Mouse (Mus musculus) left cerebral cortex, postnatal 25 days (tissue): ENCODE results near the gene Stip1. TPM values are rescaled to one million over a fixed set of nuclear protein-coding genes. Genes with fewer than 3 reads are reported as not detected.
"Not testable (repeated sequence)": the region's sequence is repeated elsewhere in the genome, so short reads cannot be mapped to it uniquely, and the experiment has no call there.

ENCODE experiments used
- DNase-seq, 2 experiments: peaks; one replicate each; pipeline ENCODE4 v3.0.0; 2022; ENCODE audit warnings: low spot score in 2 of 2, mixed read lengths in 1 of 2
- intact Hi-C: fragments of 180-260 bp; cut with DNase I; formaldehyde crosslinking; loops from one replicate; pipeline ENCODE4 v1.15.1; 2025
- total RNA-seq, 2 experiments: library from RNA; stranded (reverse); gene quantifications; 2 replicates each; pipeline ENCODE4 v1.2.3; 2021

The Stip1 gene
- total RNA-seq, 2 experiments from 2014 or later: 191 to 206 TPM

- intact Hi-C loops: not testable (repeated sequence)
Measured at GRCm38 (mm10) chr19:6991166-6991565, 48.6 kb downstream of the Stip1 start.

DNA sequence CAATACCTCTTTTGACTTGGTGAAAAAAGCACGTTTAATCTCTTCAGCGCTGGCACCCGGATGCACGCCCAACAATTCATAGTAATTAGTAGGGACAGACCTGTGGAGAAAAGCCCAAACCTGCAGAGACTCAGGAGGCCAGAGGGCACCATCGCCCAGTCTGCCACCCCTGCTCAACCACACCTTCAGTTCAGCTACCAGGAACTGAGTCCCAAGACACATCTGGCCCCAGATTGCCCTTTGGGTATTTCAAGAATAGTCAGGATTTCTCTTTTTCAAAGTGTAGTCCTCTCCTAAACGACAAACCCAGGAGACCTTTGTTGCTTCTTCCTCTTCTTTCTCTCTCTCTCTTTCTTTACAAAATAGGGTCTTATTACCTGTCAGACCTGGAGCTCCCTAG lies 49.1 kb downstream of the Stip1 start:
- intact Hi-C loops: no loop called here
- no peak for DNase-seq

More at GRCm38 (mm10) chr19:6991166-6991565, 48.6 kb downstream of the Stip1 start:
- not testable (repeated sequence) for DNase-seq

DNA sequence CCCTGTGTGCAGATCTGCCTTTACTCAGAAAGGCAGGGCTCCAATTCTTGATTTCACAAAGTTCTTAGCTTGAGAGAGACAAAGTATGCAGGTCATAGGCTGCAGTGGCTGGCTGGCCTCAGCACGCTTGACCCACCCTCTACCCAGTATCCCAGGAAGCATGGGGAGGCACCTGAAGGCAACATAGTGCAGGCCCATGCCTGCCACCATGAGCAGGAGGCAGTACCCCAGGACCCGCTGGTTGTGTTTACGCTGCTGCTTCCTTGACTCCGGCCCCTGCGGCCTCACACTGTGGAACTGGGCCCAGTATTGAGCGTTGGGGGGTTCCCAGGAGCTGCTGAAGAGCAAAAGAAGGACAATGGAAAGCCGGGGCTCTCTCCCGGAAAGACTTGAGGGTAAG lies 50.5 kb downstream of the Stip1 start:
- DNase-seq: no peak
- intact Hi-C loops: no loop called here

- intact Hi-C loops: no loop called here
- DNase-seq: no peak
Measured at GRCm38 (mm10) chr19:6987904-6988285, 51.9 kb downstream of the Stip1 start.

DNA sequence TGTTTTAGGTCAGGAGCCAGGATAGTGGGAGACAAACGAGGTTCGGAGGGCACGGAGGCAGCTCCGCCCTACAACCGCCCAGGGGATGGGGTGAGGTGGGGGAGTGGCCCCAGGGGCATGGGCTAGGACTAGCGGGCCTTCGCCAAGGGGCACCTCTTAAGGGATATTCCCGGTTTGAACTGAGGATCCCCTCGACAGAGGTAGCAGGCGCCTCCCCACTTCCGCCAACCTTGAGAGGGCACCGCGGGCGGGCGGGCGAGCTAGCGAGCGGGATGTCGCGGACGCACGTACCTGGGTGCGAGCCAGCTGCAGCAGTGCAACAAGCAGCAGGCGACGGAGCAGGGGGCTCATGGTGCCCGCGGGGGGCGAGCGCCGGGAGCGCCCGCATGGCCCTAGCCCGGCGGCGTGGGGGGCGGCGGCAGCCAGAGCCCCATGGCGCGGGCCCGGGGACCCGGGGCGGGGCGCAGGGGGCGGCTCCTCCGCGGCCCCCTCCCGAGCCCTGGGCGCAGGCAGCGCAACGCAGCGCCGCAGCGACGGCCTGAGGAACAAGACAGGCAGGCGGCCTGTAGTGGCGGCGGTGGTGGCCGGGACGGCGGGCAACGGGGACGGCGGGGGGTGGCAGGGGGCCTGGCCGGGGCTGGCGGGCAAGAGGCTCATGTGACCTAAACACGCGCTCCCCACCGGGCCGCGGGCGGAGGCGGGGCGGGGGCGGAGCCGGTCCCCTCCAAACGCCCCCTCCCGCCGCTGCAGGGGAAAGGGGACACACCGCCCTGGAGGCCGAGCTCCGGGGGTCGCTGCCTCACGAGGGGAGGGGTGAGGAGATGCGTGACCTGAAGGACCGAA lies 52.5 kb downstream of the Stip1 start, which contains the start of gene Vegfb:
Gene Vegfb, minus strand, starts transcription at position 591 of the 843 bp plus-strand sequence.
- DNase-seq: peak; percentile 44 to 66
- intact Hi-C loops: no loop called here

DNA sequence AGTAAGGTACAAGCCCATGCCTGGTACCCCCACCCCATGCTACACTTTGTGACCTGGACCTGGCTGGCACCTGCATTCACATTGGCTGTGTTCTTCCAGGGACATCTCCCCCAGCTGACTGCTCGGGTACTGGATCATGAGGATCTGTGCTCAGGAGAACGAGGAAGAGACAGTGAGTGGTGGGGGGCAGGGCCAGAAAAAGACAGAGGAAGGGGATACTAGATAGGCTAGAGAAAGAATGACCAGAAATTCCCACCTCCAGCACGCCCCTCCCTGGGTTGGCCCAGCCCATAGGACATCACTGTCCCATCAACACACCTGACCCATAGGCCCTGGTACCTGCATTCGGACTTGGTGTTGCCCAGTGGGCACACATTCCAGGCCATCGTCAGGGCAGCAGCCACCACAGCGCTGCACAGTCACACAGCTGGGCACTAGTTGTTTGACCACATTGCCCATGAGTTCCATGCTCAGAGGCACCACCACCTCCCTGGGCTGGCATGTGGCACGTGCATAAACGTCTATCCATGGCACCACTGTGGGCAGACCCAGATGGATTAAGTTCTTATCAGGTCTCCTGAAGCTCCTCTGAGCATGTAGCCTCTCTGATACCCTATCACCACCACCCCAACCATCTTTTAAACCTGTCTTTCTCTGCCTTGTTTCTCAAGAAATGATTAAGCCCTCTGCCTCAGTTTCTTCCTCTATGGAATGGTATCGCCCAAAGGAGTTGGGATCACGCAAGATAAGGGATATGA lies 53.6 kb downstream of the Stip1 start:
- no peak for DNase-seq
- intact Hi-C loops: no loop called here

DNA sequence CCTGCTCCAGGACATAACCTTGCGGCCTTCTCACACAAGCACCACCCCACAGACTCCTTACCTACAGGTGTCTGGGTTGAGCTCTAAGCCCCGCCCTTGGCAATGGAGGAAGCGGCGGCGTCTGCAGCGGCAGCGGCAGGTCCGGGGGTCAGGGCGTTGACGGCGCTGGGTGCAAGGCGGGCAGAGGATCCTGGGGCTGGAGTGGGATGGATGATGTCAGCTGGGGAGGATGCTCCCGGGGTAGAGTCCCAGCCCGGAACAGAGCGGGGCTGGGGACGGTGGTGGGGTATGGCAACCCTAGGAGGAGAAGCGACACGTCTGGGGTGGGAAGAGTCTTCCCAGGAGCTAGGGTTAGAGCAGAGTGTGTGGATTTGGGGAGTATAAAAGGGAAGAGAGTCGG lies 54.5 kb downstream of the Stip1 start:
- intact Hi-C loops: no loop called here
- DNase-seq: no peak

- intact Hi-C loops: no loop called here
- DNase-seq: no peak
Measured at GRCm38 (mm10) chr19:6983621-6984020, 56.1 kb downstream of the Stip1 start.

DNA sequence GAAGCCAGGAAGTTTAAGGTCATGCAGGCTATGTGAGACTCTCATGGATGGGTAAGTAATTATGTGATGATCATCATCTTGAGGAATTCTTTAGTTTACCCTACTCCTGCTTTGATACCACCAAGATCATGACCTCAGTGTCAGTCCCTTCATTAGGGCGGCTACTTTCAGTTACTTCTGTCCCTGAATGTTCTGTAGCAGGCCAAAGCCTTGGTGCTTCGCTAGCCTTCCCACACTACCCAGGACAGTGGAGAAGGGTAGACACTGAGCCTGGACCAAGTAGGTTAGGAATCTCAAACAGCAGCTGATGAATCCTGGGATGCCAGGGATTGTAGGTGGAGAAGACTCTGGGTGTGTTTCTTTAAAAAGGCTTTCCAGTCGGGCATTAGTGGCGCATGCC lies 58.3 kb downstream of the Stip1 start:
- DNase-seq: no peak
- intact Hi-C loops: no loop called here

- DNase-seq: peak; percentile 99
- intact Hi-C loops: no loop called here
Measured at GRCm38 (mm10) chr19:6980381-6981093, 59.2 kb downstream of the Stip1 start, which contains the start of gene Fkbp2. TSS of gene Fkbp2 (minus strand) at chr19:6980501.

GRCm38 (mm10) chr19:6979486-6980380 lies 60.0 kb downstream of the Stip1 start:
- intact Hi-C loops: loop anchor here (2.0 to 5.0 kb wide), 2 partner anchors 37 to 57 kb away; partner anchors contain the start of genes Bad and Gpr137
- peak; percentile 99 to 100 for DNase-seq

- intact Hi-C loops: loop anchor here (2.0 to 5.0 kb wide), 2 partner anchors 37 to 56 kb away; partner anchors contain the start of genes Bad and Gpr137
- DNase-seq: peak; percentile 43 to 63
Measured at GRCm38 (mm10) chr19:6979001-6979479, 60.7 kb downstream of the Stip1 start.

- intact Hi-C loops: loop anchor here (2.0 to 5.0 kb wide), 2 partner anchors 36 to 56 kb away; partner anchors contain the start of genes Bad and Gpr137
Measured at GRCm38 (mm10) chr19:6978639-6978974, 61.2 kb downstream of the Stip1 start.

GRCm38 (mm10) chr19:6977759-6978638 lies 61.8 kb downstream of the Stip1 start:
- no peak for DNase-seq
- intact Hi-C loops: loop anchor here (2.0 to 5.0 kb wide), 2 partner anchors 36 to 55 kb away; partner anchors contain the start of genes Bad and Gpr137

More at GRCm38 (mm10) chr19:6978639-6978974, 61.2 kb downstream of the Stip1 start:
- peak in 1 of 2 experiments; percentile 28 for DNase-seq

- DNase-seq: peak; percentile 64 to 66
- intact Hi-C loops: loop anchor here (5.0 kb wide), 1 partner anchor 34 kb away; the partner anchor contains the start of genes Bad and Gpr137
Measured at GRCm38 (mm10) chr19:6975537-6976521, 63.9 kb downstream of the Stip1 start, which contains the start of gene Plcb3. TSS of gene Plcb3 (minus strand) at chr19:6976470.
